In the genomic region with DNA sequence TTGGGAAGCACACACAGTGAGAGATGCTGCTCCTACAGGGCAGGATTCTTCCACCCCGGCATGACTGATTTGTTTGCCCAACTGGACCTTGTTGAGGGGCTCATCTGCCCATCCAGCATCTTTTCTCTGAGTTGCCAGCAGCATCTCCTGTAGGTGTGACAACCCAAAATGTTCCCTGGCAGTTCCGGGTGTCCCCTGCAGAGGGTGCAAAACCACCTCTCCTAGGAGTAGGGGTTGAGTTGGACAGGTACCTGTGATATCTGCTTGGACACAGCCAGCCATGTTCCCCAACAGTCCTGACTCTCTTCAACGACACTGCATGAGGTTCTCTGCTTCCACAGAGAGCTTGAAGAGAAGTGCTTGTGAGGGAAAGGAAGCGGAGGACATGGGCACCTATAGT, we compare ENCODE assay signal across 8 mouse cellular contexts. TPM values are rescaled to one million over a fixed set of nuclear protein-coding genes. Genes with fewer than 3 reads are reported as not detected.
DNase-seq lines count a peak whose midpoint lies in the region; ATAC-seq and TF ChIP-seq lines count a peak whose summit lies in the region.

No protein-coding gene starts in this region.

- intact Hi-C loops in left cerebral cortex, postnatal 36 days (cut with DNase I) = no loop called here

- H3K27ac ChIP-seq in kidney, adult 2 months (ENCODE audit: insufficient read depth, low read depth, low read length) = no peak overlapping the region
- no peak overlapping the region for H3K27ac ChIP-seq in kidney, embryonic 15.5 days
- no peak overlapping the region for H3K27ac ChIP-seq in kidney, postnatal 0 days
- H3K27ac ChIP-seq in spleen, adult 2 months (ENCODE audit: insufficient read depth, low read length) = no peak overlapping the region

- H3K9ac ChIP-seq in kidney, embryonic 15.5 days = no peak overlapping the region
- no peak overlapping the region for H3K9ac ChIP-seq in kidney, postnatal 0 days (ENCODE audit: low read depth, low read length)

- DNase-seq in kidney, adult 2 months = peak; percentile 29
- no peak for DNase-seq in G1E (ENCODE audit: low spot score)
- DNase-seq in kidney, postnatal 0 days (ENCODE audit: low spot score) = no peak
- peak in 1 of 2 experiments; percentile 14 for DNase-seq in spleen, adult 2 months (ENCODE audit: low read depth in 1 of 2, low spot score in 2 of 2)
- no peak for DNase-seq in left cerebral cortex, postnatal 36 days (ENCODE audit: low spot score in 2 of 2)
- no peak for DNase-seq in layer of hippocampus, postnatal 25 days (ENCODE audit: extremely low spot score in 1 of 2, low spot score in 1 of 2)

- H3K4me3 ChIP-seq in kidney, adult 2 months (ENCODE audit: insufficient read depth, low read depth, low read length) = no peak overlapping the region
- no peak overlapping the region for H3K4me3 ChIP-seq in kidney, embryonic 15.5 days (replicated peaks)
- no peak overlapping the region for H3K4me3 ChIP-seq in G1E (ENCODE audit: low read depth, low read length)
- H3K4me3 ChIP-seq in kidney, postnatal 0 days (replicated peaks; ENCODE audit: low read depth, low read length) = no peak overlapping the region
- H3K4me3 ChIP-seq in spleen, adult 2 months (ENCODE audit: extremely low read depth, insufficient read depth, insufficient read length) = no peak overlapping the region

- H3K4me2 ChIP-seq in kidney, embryonic 15.5 days = no peak overlapping the region
- H3K4me2 ChIP-seq in kidney, postnatal 0 days (ENCODE audit: low read length) = no peak overlapping the region

- no peaks in the 10 kb centered on the region for H3K4me1 ChIP-seq in kidney, adult 2 months (ENCODE audit: control insufficient read depth, insufficient read depth, low read length)
- 0 out of 2 replicates have a peak, but pooled peaks cover 3% of the 10 kb centered on the region for H3K4me1 ChIP-seq in kidney, embryonic 15.5 days
- H3K4me1 ChIP-seq in G1E (ENCODE audit: insufficient read depth, low read depth, low read length) = peaks cover 5% of the 10 kb centered on the region; the same call in 1 of the 2 replicates
- H3K4me1 ChIP-seq in kidney, postnatal 0 days (replicated peaks; ENCODE audit: insufficient read depth, low read length) = no peaks in the 10 kb centered on the region
- no peaks in the 10 kb centered on the region for H3K4me1 ChIP-seq in spleen, adult 2 months (ENCODE audit: control insufficient read depth, insufficient read depth, insufficient read length)

- 92% methylated on average over 4 of the region's 4 CpGs for WGBS in kidney, adult 2 months
- WGBS in kidney, embryonic 15.5 days = 91% methylated on average over 4 of the region's 4 CpGs
- WGBS in kidney, postnatal 0 days = 90% methylated on average over 4 of the region's 4 CpGs
- 89% methylated on average over 4 of the region's 4 CpGs for WGBS in spleen, adult 2 months

- peak; percentile 60 for TF ChIP-seq CTCF in kidney, adult 2 months (conservative IDR thresholded peaks at IDR 0.05; ENCODE audit: insufficient read depth, insufficient read length, low read depth, low read length)
- peak; percentile 52 for TF ChIP-seq CTCF in G1E (IDR thresholded peaks at IDR 0.05; ENCODE audit: low read depth, low read length)
- peak; percentile 56 for TF ChIP-seq CTCF in kidney, postnatal 0 days (IDR thresholded peaks at IDR 0.05; ENCODE audit: low read depth)
- peak; percentile 10; the same call in 1 of the 2 replicates for TF ChIP-seq CTCF in spleen, adult 2 months (IDR thresholded peaks at IDR 0.05; ENCODE audit: extremely low read depth, insufficient read depth, insufficient read length, insufficient replicate concordance)

- no peaks in the 10 kb centered on the region for H3K9me3 ChIP-seq in kidney, embryonic 15.5 days (replicated peaks)
- H3K9me3 ChIP-seq in G1E (replicated peaks) = no peaks in the 10 kb centered on the region
- H3K9me3 ChIP-seq in kidney, postnatal 0 days (replicated peaks; ENCODE audit: low read length) = no peaks in the 10 kb centered on the region

- no peaks in the 10 kb centered on the region for H3K36me3 ChIP-seq in kidney, adult 2 months (ENCODE audit: control insufficient read depth, insufficient read depth, low read length)
- H3K36me3 ChIP-seq in kidney, embryonic 15.5 days = peaks cover 14% of the 10 kb centered on the region; the same call in 1 of the 2 replicates
- no peaks in the 10 kb centered on the region for H3K36me3 ChIP-seq in G1E (replicated peaks)
- H3K36me3 ChIP-seq in kidney, postnatal 0 days (ENCODE audit: insufficient read depth, low read length) = no peaks in the 10 kb centered on the region
- no peaks in the 10 kb centered on the region for H3K36me3 ChIP-seq in spleen, adult 2 months (ENCODE audit: control insufficient read depth, insufficient read depth, low read length)

- no peak for TF ChIP-seq POLR2A in kidney, adult 2 months (IDR thresholded peaks at IDR 0.05; ENCODE audit: low read depth, low read length)
- TF ChIP-seq POLR2A in spleen, adult 2 months (IDR thresholded peaks at IDR 0.05; ENCODE audit: low read depth, low read length) = no peak

- H3K27me3 ChIP-seq in kidney, adult 2 months (replicated peaks; ENCODE audit: control insufficient read depth, insufficient read depth, low read length) = no peaks in the 10 kb centered on the region
- no peaks in the 10 kb centered on the region for H3K27me3 ChIP-seq in kidney, embryonic 15.5 days
- peaks cover 8% of the 10 kb centered on the region for H3K27me3 ChIP-seq in G1E (ENCODE audit: insufficient read depth, low read length)
- H3K27me3 ChIP-seq in kidney, postnatal 0 days (ENCODE audit: insufficient read depth, low read length) = no peaks in the 10 kb centered on the region
- no peaks in the 10 kb centered on the region for H3K27me3 ChIP-seq in spleen, adult 2 months (ENCODE audit: control insufficient read depth, insufficient read depth, low read length)

- no peak for ATAC-seq in kidney, embryonic 15.5 days (replicated peaks; ENCODE audit: low FRiP score)
- ATAC-seq in G1E (ENCODE audit: extremely low read depth, insufficient number of reproducible peaks, low FRiP score, poor library complexity, severe bottlenecking) = no peak
- no peak for ATAC-seq in kidney, postnatal 0 days (replicated peaks; ENCODE audit: low FRiP score, low read depth)
- ATAC-seq in inflammation-experienced regulatory T-cells, adult 6 months = no peak

RNA-seq across cellular contexts. Expression of gene Gpr161, which starts 5.8 kb away (rescaled TPM):
- polyA plus RNA-seq in kidney, adult 2 months (2012; rRNA removed) = 1.4 and 1.7 TPM in 2 replicates
- 1.2 and 1.5 TPM in 2 replicates for polyA plus RNA-seq in kidney, embryonic 15.5 days (2015; fragmentation: Nextera tagmentation; extraction: Ambion mirVana)
- total RNA-seq in G1E (2014; fragmentation: Nextera tagmentation) = not detected in 2 replicates
- total RNA-seq in G1E (2017) = 0.06 and 0.11 TPM in 2 replicates
- not detected in 2 replicates for polyA plus RNA-seq in G1E (2012)
- 0.87 and 0.94 TPM in 2 replicates for polyA plus RNA-seq in kidney, postnatal 0 days (2015; fragmentation: Nextera tagmentation; extraction: Ambion mirVana)
- polyA plus RNA-seq in spleen, adult 2 months (2012; rRNA removed) = 0.78 and 1.2 TPM in 2 replicates
- not detected for polyA plus RNA-seq in inflammation-experienced regulatory T-cells, adult 6 months (2017; shearing (Covaris generic))
- total RNA-seq in left cerebral cortex, postnatal 36 days (2021) = 1 to 10 TPM; 6.5 to 8.5 TPM
- total RNA-seq in layer of hippocampus, postnatal 25 days (2021) = 10 to 100 TPM; 64.5 to 75.6 TPM

RNA-seq across cellular contexts. Expression of gene Tiprl, which starts 53.0 kb away (rescaled TPM):
- 21.0 and 23.2 TPM in 2 replicates for polyA plus RNA-seq in kidney, adult 2 months (2012; rRNA removed)
- 99.3 and 104 TPM in 2 replicates for polyA plus RNA-seq in kidney, embryonic 15.5 days (2015; fragmentation: Nextera tagmentation; extraction: Ambion mirVana)
- 75.8 and 90.2 TPM in 2 replicates for total RNA-seq in G1E (2014; fragmentation: Nextera tagmentation)
- 37.5 and 66.8 TPM in 2 replicates for total RNA-seq in G1E (2017)
- polyA plus RNA-seq in G1E (2012) = 11.0 and 12.4 TPM in 2 replicates
- 100 and 103 TPM in 2 replicates for polyA plus RNA-seq in kidney, postnatal 0 days (2015; fragmentation: Nextera tagmentation; extraction: Ambion mirVana)
- 13.2 and 17.1 TPM in 2 replicates for polyA plus RNA-seq in spleen, adult 2 months (2012; rRNA removed)
- polyA plus RNA-seq in inflammation-experienced regulatory T-cells, adult 6 months (2017; shearing (Covaris generic)) = 100 to 1,000 TPM; 109 to 158 (median 114) TPM
- 10 to 100 TPM; 55.2 to 64.7 TPM for total RNA-seq in left cerebral cortex, postnatal 36 days (2021)
- total RNA-seq in layer of hippocampus, postnatal 25 days (2021) = 10 to 100 TPM; 62.1 to 65.4 TPM

Comparison
In these comparisons a context has a peak if more than half of its experiments do, and no peak if none do; other contexts are left out.
1. CTCF ChIP-seq: peak in every context shown above with its lines; median percentile 60 in kidney, adult 2 months; 56 in kidney, postnatal 0 days; 52 in G1E; 10 in spleen, adult 2 months.